Mouse (Mus musculus) lung, postnatal 0 days (tissue): ENCODE measurements around the gene Fam124a.

Experiments
- CTCF ChIP-seq: IDR thresholded peaks from 2 replicates; pipeline ENCODE4 v1.5.1; 2016; ENCODE audit warnings: antibody characterized with exemption, mild to moderate bottlenecking
- EP300 ChIP-seq: IDR thresholded peaks from 2 replicates; pipeline ENCODE4 v1.6.1; 2016; ENCODE audit warnings: antibody characterized with exemption, mild to moderate bottlenecking, control low read depth

- TF ChIP-seq CTCF: no peak
- TF ChIP-seq EP300: no peak
Measured at GRCm38 (mm10) chr14:62553786-62554185, 1.8 kb upstream of the Fam124a start.
